Mouse (Mus musculus) cortical plate, adult 2 months (tissue): Measurements from ENCODE around the gene Zfp422. TPM values are rescaled to one million over a fixed set of nuclear protein-coding genes. Genes with fewer than 3 reads are reported as not detected.
A peak's percentile ranks its signal among the peaks of the same experiment; 100 is the strongest.

ENCODE experiments used
- H3K27ac ChIP-seq: fragments of 200-500 bp; 2 replicates; pipeline ENCODE4 v1.5.1; 2012; ENCODE audit warnings: low read length, control low read depth, inconsistent platforms; ENCODE audit not compliant: insufficient read depth
- H3K4me1 ChIP-seq: fragments of 200-500 bp; 2 replicates; pipeline ENCODE4 v1.6.1; 2011; ENCODE audit warnings: low read length; ENCODE audit not compliant: control insufficient read depth, insufficient read depth
- H3K4me3 ChIP-seq: fragments of 200-500 bp; 2 replicates; pipeline ENCODE4 v1.5.1; 2011; ENCODE audit warnings: mild to moderate bottlenecking, low read length, control low read depth; ENCODE audit not compliant: insufficient read depth
- CTCF ChIP-seq: fragments of 200-500 bp; IDR thresholded peaks from 2 replicates; pipeline ENCODE4 v1.5.1; 2011; ENCODE audit warnings: mild to moderate bottlenecking, control low read depth, low read length; ENCODE audit not compliant: insufficient read depth; ENCODE audit errors: extremely low read depth
- POLR2A ChIP-seq: fragments of 200-500 bp; IDR thresholded peaks from 2 replicates; pipeline ENCODE4 v1.6.1; 2011; ENCODE audit warnings: mild to moderate bottlenecking, low read length, control low read depth; ENCODE audit not compliant: insufficient read depth; ENCODE audit errors: extremely low read depth
- polyA plus RNA-seq: library from polyadenylated mRNA; depleted of rRNA; stranded (reverse); fragments of >200 nt; gene quantifications from 2 replicates; pipeline ENCODE4 v1.2.3, GENCODE M21; 2012

The Zfp422 gene
- polyA plus RNA-seq, 1 experiment: 27.7 TPM

DNA sequence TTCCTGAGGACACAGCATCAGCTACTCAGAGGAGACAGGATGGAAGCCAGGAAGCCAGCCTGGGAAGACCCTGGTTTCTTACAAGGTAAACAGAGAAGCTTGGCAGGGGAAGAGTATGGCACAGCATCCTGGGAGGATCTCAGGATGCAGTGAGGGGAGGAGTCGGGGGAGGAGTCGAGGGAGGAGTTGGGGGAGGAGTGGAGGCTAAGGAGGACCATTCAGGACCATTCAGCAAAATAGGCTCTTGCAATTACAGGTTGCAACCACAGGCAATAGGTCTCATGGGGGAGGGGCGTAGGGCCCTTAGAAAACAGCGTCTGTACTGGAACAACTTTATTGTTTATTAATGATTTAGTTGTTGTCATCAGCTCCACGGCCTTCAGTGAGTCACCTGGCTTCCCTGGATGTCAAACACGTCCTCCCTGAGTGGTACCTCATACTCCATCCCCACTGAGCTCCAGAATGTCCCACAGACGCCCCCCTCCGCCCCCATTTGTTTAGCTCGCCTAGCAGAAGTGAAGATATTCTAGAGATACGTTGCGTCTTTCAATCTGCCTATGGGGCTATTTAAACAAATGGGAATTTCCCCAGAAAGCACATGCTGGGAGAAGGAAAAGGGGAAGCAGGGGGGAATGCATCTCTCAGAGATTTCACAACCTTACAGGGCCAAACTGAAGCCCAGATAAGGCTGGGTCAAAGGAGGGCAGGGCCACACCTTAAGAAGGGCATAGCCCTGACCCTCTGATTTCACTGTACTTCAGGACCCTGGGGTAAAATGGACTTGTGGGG lies 40.1 kb upstream of the Zfp422 start:
- Histone ChIP-seq H3K4me3 (no peak overlapping the region), H3K27ac (no peak overlapping the region), H3K4me1 (no peaks in the 10 kb centered on the region)
- TF ChIP-seq CTCF: no peak
- no peak for TF ChIP-seq POLR2A

DNA sequence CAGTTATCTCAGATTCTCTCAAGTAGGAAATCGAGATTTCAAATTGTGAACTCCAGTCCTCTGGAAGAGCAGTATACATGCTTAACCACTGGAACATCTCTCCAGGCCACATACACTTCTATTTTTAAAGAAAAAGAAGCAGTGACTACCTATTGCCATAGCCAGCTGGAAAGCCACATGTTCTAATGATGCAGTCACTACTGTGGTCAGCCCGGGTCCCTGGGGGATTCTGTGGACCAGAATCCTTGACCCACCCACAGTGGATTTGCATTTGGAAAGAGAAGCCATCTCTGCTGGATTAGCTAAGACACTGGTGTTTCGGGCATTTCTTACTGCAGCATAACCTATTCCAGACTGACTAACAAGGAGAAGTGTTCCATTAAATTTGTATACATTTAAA lies 38.6 kb upstream of the Zfp422 start:
- Histone ChIP-seq H3K4me3 (no peak overlapping the region), H3K27ac (no peak overlapping the region), H3K4me1 (no peaks in the 10 kb centered on the region)
- TF ChIP-seq POLR2A: no peak
- no peak for TF ChIP-seq CTCF

DNA sequence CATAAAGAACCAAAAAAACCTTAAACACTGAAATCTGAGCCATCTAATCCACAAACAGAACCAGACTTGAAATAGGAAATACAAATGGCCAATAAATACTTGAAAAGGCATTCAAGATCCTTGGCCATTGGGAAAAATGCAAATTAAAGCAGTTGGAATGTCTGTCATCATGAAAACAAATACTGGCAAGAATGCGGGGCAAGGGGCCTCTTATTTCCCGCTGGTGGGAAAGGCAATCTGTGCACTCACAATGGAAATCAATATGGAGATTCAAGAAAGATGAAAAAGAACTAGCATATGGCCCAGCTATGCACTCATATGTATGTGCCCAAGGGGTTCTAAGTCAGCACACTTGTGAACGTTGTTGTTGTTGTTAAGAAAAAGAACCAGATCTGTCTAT lies 38.1 kb upstream of the Zfp422 start:
- TF ChIP-seq POLR2A: no peak
- TF ChIP-seq CTCF: no peak
- H3K27ac ChIP-seq: no peak overlapping the region

DNA sequence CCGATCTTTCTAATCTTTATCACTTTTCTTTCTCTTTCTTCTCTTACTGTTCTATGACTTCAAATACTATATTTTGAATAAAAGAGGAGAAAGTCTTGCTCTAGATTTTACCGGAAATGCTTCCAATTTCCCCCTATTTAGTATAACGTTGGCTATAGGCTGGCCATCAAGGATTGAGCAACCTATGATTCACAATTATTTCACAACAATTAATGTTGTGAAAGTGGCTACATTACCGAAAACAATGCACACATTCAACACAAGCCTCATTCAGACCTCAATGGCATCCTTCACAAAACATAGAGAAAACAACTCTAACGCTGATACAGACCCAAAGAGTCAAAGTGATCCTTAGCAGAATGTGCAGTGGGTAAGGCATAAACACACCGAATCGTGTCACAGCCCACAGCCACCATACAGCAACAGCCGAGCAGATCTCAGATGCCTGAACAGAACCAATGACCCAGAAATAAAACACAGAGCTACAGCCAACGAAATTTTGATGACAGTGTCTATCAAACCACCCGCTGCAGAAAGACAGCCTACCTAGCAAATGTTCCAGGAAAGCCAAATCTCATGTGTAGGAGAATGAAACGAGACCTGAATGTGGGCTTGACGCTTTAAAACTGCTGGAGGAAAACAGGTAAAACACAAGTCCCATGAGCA lies 37.4 kb upstream of the Zfp422 start:
- TF ChIP-seq POLR2A (no peak), CTCF (no peak)
- Histone ChIP-seq H3K4me1 (no peaks in the 10 kb centered on the region), H3K4me3 (no peak overlapping the region), H3K27ac (no peak overlapping the region)

More for the DNA sequence above, 38.1 kb upstream of the Zfp422 start:
- Histone ChIP-seq H3K4me1 (no peaks in the 10 kb centered on the region), H3K4me3 (no peak overlapping the region)

DNA sequence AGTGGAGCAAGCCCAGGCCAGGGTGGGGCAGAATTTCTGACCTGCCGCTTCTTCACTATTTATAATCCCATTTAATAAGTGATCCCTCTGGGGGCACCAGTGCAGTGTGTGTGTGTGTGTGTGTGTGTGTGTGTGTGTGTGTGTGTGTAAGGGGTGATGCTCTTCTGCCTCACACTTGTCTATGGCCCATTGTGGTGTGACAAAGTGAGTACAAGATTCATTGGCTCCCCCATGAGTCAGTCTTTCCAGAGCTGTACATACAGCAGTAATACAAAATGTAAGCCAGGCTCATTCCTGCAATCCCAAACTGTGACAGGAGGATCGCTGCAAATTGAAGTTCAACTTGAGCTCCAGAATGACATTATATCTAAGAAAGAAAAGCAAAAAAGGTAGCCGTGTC lies 36.0 kb upstream of the Zfp422 start:
- Histone ChIP-seq H3K4me1 (no peaks in the 10 kb centered on the region), H3K27ac (no peak overlapping the region), H3K4me3 (no peak overlapping the region)
- TF ChIP-seq POLR2A (no peak), CTCF (no peak)

DNA sequence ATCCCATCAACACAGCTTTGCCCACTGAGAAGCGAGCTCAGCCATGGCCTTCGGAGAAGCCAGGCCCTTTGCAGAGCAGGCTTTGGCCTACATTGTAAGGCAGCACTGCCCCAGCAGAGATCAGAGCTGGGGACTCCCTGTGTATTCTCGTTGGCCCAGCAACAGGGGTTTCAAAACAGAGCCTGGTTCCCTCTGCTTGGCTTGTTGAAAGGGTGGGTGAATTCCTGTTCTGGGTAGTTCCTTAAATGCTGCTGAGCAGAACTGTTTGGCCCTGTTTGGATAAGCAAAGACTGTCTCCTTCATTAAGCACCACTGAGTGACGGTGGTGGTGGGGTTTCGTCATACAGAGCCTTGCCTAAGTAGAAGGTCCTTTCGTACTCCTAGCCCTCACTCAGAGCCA lies 35.2 kb upstream of the Zfp422 start:
- H3K4me1 ChIP-seq: no peaks in the 10 kb centered on the region
- TF ChIP-seq CTCF (no peak), POLR2A (no peak)
- no peak overlapping the region for H3K27ac ChIP-seq
- H3K4me3 ChIP-seq: no peak overlapping the region

DNA sequence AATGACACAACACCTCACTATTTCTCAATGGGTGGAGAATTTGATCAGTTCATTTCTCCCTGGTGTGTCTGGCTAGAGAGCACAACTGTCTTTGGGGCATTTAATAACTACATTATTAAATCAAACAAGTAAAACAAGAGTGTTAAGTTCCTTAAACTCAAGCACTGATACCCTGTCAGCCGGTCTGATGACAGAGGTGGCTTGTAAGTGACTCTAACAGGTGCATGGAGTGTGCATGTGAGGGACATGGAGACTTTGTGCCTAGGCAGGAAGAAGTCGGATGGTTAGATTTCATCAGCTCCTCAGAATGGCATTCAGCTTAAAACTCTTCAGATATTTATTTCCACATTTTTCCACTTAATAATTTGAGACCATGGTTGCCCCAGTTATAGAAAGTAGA lies 34.6 kb upstream of the Zfp422 start:
- TF ChIP-seq CTCF (no peak), POLR2A (no peak)
- Histone ChIP-seq H3K27ac (no peak overlapping the region), H3K4me1 (no peaks in the 10 kb centered on the region), H3K4me3 (no peak overlapping the region)

DNA sequence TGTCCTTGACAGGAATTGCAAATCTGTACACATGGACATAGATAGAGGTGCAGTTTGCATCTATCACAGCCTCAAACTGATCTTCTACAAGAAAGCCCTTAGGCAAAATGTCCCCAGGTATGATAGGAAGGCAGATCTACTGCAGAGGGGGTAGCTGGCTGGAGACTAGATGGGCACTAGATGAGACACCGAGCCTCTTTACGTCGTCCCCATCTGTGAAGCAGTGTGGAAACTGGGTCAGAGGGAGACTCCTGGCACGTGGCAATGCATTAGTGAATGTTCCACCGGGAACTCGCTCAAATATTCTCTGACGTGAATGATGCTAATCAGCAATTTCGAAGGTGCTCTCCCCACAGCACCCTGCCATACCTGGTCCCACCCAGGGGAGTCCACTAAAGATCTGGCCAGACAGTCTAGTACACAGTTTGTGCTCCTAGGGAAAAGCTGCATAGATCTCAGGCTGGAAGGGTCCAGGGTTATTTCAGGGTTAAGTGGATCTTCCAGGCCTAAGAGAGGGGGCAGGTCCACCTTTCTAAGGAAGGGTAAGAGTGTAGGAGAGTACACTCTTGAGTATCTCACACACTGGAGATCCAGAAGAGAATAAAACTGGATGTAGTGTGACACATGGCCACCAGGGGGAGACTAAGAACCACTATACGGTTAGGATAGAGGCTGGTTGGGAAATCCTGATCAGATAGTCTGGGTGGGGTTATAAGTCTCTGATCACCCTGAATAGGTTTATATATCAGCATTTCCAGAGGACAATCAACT lies 25.1 kb upstream of the Zfp422 start:
- no peak overlapping the region for H3K27ac ChIP-seq
- TF ChIP-seq POLR2A (no peak), CTCF (peak; percentile 66)
- no peaks in the 10 kb centered on the region for H3K4me1 ChIP-seq
- no peak overlapping the region for H3K4me3 ChIP-seq

DNA sequence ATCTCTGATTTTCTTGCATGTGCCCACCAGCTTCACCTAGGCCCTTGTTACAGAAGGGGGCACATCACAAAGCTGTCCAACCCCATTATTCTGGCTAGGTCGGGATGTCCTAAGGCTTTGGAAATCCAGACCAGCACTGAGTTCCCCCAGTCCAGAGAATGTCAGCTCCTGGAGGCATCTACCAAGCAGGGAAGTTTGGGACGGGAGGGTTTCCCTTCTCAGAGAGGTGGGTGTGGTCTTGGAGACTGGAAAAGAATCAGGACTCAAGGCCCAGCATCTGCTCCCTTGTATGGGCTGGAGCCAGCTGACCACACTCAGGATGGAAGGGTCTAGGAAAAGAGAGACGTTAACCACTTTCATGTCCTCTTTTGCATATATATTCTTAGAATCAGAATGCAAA lies 24.4 kb upstream of the Zfp422 start:
- H3K4me3 ChIP-seq: no peak overlapping the region
- no peak overlapping the region for H3K27ac ChIP-seq
- no peaks in the 10 kb centered on the region for H3K4me1 ChIP-seq
- TF ChIP-seq CTCF: no peak
- TF ChIP-seq POLR2A: no peak

DNA sequence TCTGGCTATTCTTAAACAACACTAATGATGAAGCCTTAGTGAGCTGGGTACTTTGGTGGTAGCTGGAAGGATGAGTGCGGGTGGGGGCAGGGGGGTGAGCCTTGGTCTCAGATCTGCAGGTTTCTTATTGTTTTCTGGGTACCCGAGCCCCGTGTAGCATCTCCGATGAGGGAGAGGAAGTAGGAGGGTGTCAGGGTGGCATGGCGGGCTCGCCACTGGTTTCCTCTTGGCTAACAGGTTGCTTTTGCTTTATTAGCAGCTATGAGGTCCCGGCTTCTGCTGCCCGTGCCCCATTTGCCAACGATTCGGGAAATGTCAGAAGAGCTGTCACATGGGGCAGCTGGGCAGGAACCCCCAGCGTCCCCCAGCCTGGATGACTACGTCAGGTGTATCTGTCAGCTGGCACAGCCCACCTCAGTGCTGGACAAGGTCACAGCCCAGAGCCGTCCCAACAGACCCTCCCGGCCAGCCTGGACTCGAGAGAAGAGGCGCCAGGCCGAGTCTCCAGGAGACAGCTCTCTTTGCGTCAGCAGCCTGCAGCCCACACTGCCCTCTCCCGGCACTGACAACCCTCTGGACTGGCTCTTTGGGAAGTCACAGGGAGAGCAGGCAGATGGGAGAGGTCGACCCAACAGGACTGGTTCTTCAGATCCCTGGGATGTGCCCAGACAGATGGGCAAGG lies 22.8 kb upstream of the Zfp422 start:
- H3K27ac ChIP-seq: no peak overlapping the region
- no peak overlapping the region for H3K4me3 ChIP-seq
- TF ChIP-seq CTCF: peak; percentile 12; the same call in 1 of the 2 replicates
- TF ChIP-seq POLR2A: no peak

More for the DNA sequence above, 22.8 kb upstream of the Zfp422 start:
- no peaks in the 10 kb centered on the region for H3K4me1 ChIP-seq
